Mouse (Mus musculus): ENCODE measurements around the gene Epor. TPM values are rescaled to one million over a fixed set of nuclear protein-coding genes. Genes with fewer than 3 reads are reported as not detected.
A peak's percentile ranks its signal among the peaks of the same experiment; 100 is the strongest.

Gene Epor
- total and polyA plus RNA-seq, 3 experiments: 0.20 to 2.0 TPM; not detected in 1

- no peak for DNase-seq (ENCODE audit: extremely low read depth)
- H3K36me3 ChIP-seq (replicated peaks in 1 of 2; ENCODE audit: control insufficient read depth in 1 of 2, insufficient read depth in 1 of 2, low read length in 1 of 2): peaks cover 3% of the 10 kb centered on the region in 2 experiments
- TF ChIP-seq TCF12 (IDR thresholded peaks at IDR 0.05; ENCODE audit: low read depth, low read length) (no peak), CHD2 (IDR thresholded peaks at IDR 0.05; ENCODE audit: low read length) (no peak), MXI1 (IDR thresholded peaks at IDR 0.05; ENCODE audit: low read depth, low read length) (peak; percentile 53; the same call in 1 of the 2 replicates)
- H3K27me3 ChIP-seq (replicated peaks): peaks cover 4% of the 10 kb centered on the region
- no peak overlapping the region for H3K4me3 ChIP-seq (replicated peaks in 1 of 3; ENCODE audit: low read depth in 2 of 3, low read length in 2 of 3, poor library complexity in 1 of 3)
- H3K9ac ChIP-seq (ENCODE audit: insufficient read depth, low read depth): no peak overlapping the region
- dilution Hi-C loops (cut with MboI; ENCODE audit: extremely low pct_ligation_motif_present, extremely low pct_unique_long_range_greater_than_20kb, low sequenced_read_pairs) (no loop called here), in situ Hi-C loops (cut with MboI; ENCODE audit: low pct_ligation_motif_present, low pct_unique_long_range_greater_than_20kb, low sequenced_read_pairs) (no loop called here)
- no peak overlapping the region for H3K4me2 ChIP-seq (ENCODE audit: insufficient read depth, low read depth, poor library complexity, severe bottlenecking)
- peaks cover 3% of the 10 kb centered on the region for H3K9me3 ChIP-seq (replicated peaks; ENCODE audit: low read length)
- H3K4me1 ChIP-seq (ENCODE audit: control insufficient read depth in 1 of 2, insufficient read depth in 2 of 2): peaks cover 2 to 10% of the 10 kb centered on the region in 2 experiments; a peak in 3 of 4 replicates
- 0 out of 2 replicates have a peak, but pooled peaks cover 3% of the 10 kb centered on the region for H3K79me2 ChIP-seq (replicated peaks; ENCODE audit: control insufficient read depth, extremely low read depth, insufficient read depth, poor library complexity, severe bottlenecking)
- H3K27ac ChIP-seq (ENCODE audit: insufficient read depth, low read depth): no peak overlapping the region
These were observed 9.7 kb downstream of the Epor start for GRCm38 (mm10) chr9:21953600-21953999.

GRCm38 (mm10) chr9:21951977-21952376, 11.3 kb downstream of the Epor start:
- in situ Hi-C loops (cut with MboI; ENCODE audit: low pct_ligation_motif_present, low pct_unique_long_range_greater_than_20kb, low sequenced_read_pairs): no loop called here
- H3K36me3 ChIP-seq (replicated peaks in 1 of 2; ENCODE audit: control insufficient read depth in 1 of 2, insufficient read depth in 1 of 2, low read length in 1 of 2): no peaks in the 10 kb centered on the region
- peaks cover 3% of the 10 kb centered on the region for H3K9me3 ChIP-seq (replicated peaks; ENCODE audit: low read length)
- no peak overlapping the region for H3K4me3 ChIP-seq (replicated peaks in 1 of 3; ENCODE audit: low read depth in 2 of 3, low read length in 2 of 3, poor library complexity in 1 of 3)
- peaks cover 7 to 10% of the 10 kb centered on the region in 2 experiments for H3K4me1 ChIP-seq (ENCODE audit: control insufficient read depth in 1 of 2, insufficient read depth in 2 of 2)
- peaks cover 19% of the 10 kb centered on the region for H3K27me3 ChIP-seq (replicated peaks)
- H3K27ac ChIP-seq (ENCODE audit: insufficient read depth, low read depth): no peak overlapping the region
- no peak overlapping the region for H3K9ac ChIP-seq (ENCODE audit: insufficient read depth, low read depth)
- no peak for TF ChIP-seq MAX (IDR thresholded peaks at IDR 0.05; ENCODE audit: low read length)
- no peak for TF ChIP-seq TBP (conservative IDR thresholded peaks at IDR 0.05; ENCODE audit: low read depth, low read length)
- peak in 1 of 2 experiments; percentile 43; a peak in 2 of 4 replicates for TF ChIP-seq CTCF (conservative IDR thresholded peaks at IDR 0.05 in 1 of 2, IDR thresholded peaks at IDR 0.05 in 1 of 2; ENCODE audit: low read depth in 2 of 2, low read length in 2 of 2)
- TF ChIP-seq SMC3 (IDR thresholded peaks at IDR 0.05; ENCODE audit: low read depth, low read length): peak; percentile 10; the same call in 1 of the 2 replicates
- TF ChIP-seq RAD21 (IDR thresholded peaks at IDR 0.05; ENCODE audit: low read depth, low read length): peak; percentile 6
- no peak for TF ChIP-seq HCFC1 (IDR thresholded peaks at IDR 0.05; ENCODE audit: low read depth, low read length)
- no peak for DNase-seq (ENCODE audit: extremely low read depth)
- dilution Hi-C loops (cut with MboI; ENCODE audit: extremely low pct_ligation_motif_present, extremely low pct_unique_long_range_greater_than_20kb, low sequenced_read_pairs): no loop called here
- 0 out of 2 replicates have a peak, but pooled peaks cover 3% of the 10 kb centered on the region for H3K79me2 ChIP-seq (replicated peaks; ENCODE audit: control insufficient read depth, extremely low read depth, insufficient read depth, poor library complexity, severe bottlenecking)
- H3K4me2 ChIP-seq (ENCODE audit: insufficient read depth, low read depth, poor library complexity, severe bottlenecking): no peak overlapping the region

GRCm38 (mm10) chr9:21950322-21950721, 13.0 kb downstream of the Epor start:
- in situ Hi-C loops (cut with MboI; ENCODE audit: low pct_ligation_motif_present, low pct_unique_long_range_greater_than_20kb, low sequenced_read_pairs) (no loop called here), dilution Hi-C loops (cut with MboI; ENCODE audit: extremely low pct_ligation_motif_present, extremely low pct_unique_long_range_greater_than_20kb, low sequenced_read_pairs) (no loop called here)
- Histone ChIP-seq H3K27ac (ENCODE audit: insufficient read depth, low read depth) (no peak overlapping the region), H3K4me2 (ENCODE audit: insufficient read depth, low read depth, poor library complexity, severe bottlenecking) (no peak overlapping the region), H3K9ac (ENCODE audit: insufficient read depth, low read depth) (no peak overlapping the region), H3K9me3 (replicated peaks; ENCODE audit: low read length) (peaks cover 3% of the 10 kb centered on the region), H3K4me1 (ENCODE audit: control insufficient read depth in 1 of 2, insufficient read depth in 2 of 2) (peaks cover 5 to 7% of the 10 kb centered on the region in 2 experiments), H3K27me3 (replicated peaks) (peaks cover 29% of the 10 kb centered on the region), H3K36me3 (replicated peaks in 1 of 2; ENCODE audit: control insufficient read depth in 1 of 2, insufficient read depth in 1 of 2, low read length in 1 of 2) (no peaks in the 10 kb centered on the region), H3K4me3 (replicated peaks in 1 of 3; ENCODE audit: low read depth in 2 of 3, low read length in 2 of 3, poor library complexity in 1 of 3) (no peak overlapping the region), H3K79me2 (replicated peaks; ENCODE audit: control insufficient read depth, extremely low read depth, insufficient read depth, poor library complexity, severe bottlenecking) (no peaks in the 10 kb centered on the region)
- TF ChIP-seq ZC3H11A (IDR thresholded peaks at IDR 0.05; ENCODE audit: low read depth, low read length) (no peak), SIN3A (IDR thresholded peaks at IDR 0.05; ENCODE audit: low read length) (peak; percentile 96)
- peak; percentile 42 for DNase-seq (ENCODE audit: extremely low read depth)
